Mouse (Mus musculus) lung, postnatal 0 days (tissue): ENCODE measurements at regions not wholly inside any gene's neighbourhood (a gene's known extent, or its start where the extent isn't known, plus 50 kb on each side); places are given as distances from the start of the nearest gene placed in this dataset.

Experiments
- CTCF ChIP-seq: IDR thresholded peaks from 2 replicates; pipeline ENCODE4 v1.5.1; 2016; ENCODE audit warnings: antibody characterized with exemption, mild to moderate bottlenecking
- EP300 ChIP-seq: IDR thresholded peaks from 2 replicates; pipeline ENCODE4 v1.6.1; 2016; ENCODE audit warnings: antibody characterized with exemption, mild to moderate bottlenecking, control low read depth

- no peak for TF ChIP-seq CTCF
- TF ChIP-seq EP300 = no peak
Observed at GRCm38 (mm10) chr12:106157827-106158226, 147.8 kb downstream of the Vrk1 start.
